Mouse (Mus musculus): Measurements from ENCODE around the gene Ddx27. TPM values are rescaled to one million over a fixed set of nuclear protein-coding genes. Genes with fewer than 3 reads are reported as not detected.

The Ddx27 gene
- polyA plus RNA-seq, 1 experiment: 14.1 TPM

- WGBS: 85% methylated on average over 3 of the region's 3 CpGs
- no peak for DNase-seq (ENCODE audit: low read depth, low spot score)
Measured at GRCm38 (mm10) chr2:167010546-167010945, 4.4 kb upstream of the Ddx27 start.

GRCm38 (mm10) chr2:167015382-167015718, 357 bp downstream of the Ddx27 start:
- DNase-seq (ENCODE audit: low read depth, low spot score): no peak
- under 1% methylated on average over 21 of the region's 21 CpGs for WGBS

- no peak for DNase-seq (ENCODE audit: low read depth, low spot score)
- WGBS: 91% methylated on average over 10 of the region's 10 CpGs
Measured at GRCm38 (mm10) chr2:167019396-167019795, 4.4 kb downstream of the Ddx27 start.

DNA sequence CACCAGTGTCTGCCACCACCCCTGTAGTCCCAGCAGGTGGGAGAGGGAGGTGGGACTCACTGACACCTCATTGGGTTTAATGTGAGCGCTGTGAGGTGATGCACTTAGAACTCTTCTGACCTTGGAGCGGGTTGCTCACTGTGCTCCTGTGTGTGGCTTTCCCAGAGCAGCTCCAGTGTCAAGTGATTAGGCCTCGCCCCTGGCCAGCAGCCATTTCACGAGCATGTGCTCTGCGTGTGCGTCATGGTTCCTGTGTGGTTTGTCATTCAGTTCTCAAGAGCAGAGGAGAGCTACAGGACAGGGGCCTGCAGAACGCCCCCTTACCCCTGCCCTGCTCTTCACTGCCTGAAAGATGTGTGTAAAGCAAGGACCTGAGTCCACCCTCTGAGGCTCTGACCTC, 13.6 kb downstream of the Ddx27 start:
- 87% methylated on average over 7 of the region's 7 CpGs for WGBS
- DNase-seq (ENCODE audit: low read depth, low spot score): no peak

- no peak for DNase-seq (ENCODE audit: low read depth, low spot score)
- 95% methylated on average over 4 of the region's 4 CpGs for WGBS
Measured at GRCm38 (mm10) chr2:167030507-167030906, 15.5 kb downstream of the Ddx27 start.

DNA sequence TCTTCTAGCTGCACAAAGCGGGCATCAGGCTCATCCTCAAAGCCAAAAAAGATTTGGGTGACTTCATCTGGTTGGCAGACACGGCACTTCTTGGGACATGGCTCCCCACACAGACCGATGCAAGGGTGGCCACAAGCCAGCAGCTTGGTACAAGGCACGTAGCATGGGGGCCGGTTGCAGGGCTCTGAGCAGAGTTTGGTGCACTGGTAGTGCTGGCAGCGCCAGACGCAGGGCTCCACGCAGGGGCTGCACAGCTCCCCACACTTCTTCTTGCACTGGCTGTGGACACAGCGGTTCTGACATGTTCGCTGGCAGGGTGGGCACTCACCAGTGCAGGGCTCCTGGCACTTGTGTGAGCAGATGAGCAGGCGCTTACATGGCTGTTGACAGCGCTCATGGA, 22.7 kb downstream of the Ddx27 start:
- whole genome bisulfite sequencing: 94% methylated on average over 12 of the region's 12 CpGs

DNA sequence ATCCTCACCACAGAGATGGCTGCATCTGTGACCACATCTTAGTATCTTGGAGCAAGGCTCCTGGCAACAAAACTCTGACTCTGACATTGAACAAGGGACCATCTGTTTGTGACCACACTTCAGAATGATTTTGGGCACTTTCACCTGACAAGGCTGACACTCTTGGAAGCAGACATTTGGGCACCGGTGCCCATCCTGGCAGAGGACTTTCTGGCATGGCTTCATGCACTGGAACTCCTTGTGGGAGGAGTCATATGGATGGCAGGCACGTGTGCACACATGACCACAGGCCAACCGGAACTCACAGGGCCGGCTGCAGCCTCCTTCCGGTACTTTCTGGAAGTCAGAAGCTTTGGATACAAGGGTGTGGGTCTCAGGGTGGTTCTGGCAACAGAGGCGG, 23.3 kb downstream of the Ddx27 start:
- WGBS: 81% methylated on average over 6 of the region's 6 CpGs

More for the DNA sequence above, 22.7 kb downstream of the Ddx27 start:
- no peak for DNase-seq (ENCODE audit: low read depth, low spot score)

GRCm38 (mm10) chr2:167038716-167039115, 23.7 kb downstream of the Ddx27 start:
- 81% methylated on average over 7 of the region's 7 CpGs for WGBS
- DNase-seq (ENCODE audit: low read depth, low spot score): no peak

More for the DNA sequence above, 23.3 kb downstream of the Ddx27 start:
- DNase-seq (ENCODE audit: low read depth, low spot score): no peak

DNA sequence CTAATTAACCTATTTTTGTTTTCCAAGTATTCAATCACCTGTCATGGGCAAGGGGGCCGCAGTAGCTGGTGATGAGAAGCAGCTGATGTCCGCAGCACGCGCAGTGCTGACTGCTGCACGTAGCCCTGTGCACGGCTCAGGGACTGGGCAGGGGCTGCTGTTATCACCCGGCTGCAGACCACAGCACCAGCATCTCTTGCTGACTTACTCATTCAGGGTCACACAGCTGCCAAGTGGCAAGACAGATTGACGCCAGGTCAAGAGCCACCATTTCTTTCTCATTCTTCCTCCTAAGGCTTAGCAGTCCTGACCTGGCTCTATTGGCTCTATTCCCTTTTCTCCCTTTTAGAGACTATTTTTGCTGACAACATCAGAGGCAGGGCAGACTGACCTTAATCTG, 24.4 kb downstream of the Ddx27 start:
- no peak for DNase-seq (ENCODE audit: low read depth, low spot score)
- WGBS: 92% methylated on average over 8 of the region's 8 CpGs

DNA sequence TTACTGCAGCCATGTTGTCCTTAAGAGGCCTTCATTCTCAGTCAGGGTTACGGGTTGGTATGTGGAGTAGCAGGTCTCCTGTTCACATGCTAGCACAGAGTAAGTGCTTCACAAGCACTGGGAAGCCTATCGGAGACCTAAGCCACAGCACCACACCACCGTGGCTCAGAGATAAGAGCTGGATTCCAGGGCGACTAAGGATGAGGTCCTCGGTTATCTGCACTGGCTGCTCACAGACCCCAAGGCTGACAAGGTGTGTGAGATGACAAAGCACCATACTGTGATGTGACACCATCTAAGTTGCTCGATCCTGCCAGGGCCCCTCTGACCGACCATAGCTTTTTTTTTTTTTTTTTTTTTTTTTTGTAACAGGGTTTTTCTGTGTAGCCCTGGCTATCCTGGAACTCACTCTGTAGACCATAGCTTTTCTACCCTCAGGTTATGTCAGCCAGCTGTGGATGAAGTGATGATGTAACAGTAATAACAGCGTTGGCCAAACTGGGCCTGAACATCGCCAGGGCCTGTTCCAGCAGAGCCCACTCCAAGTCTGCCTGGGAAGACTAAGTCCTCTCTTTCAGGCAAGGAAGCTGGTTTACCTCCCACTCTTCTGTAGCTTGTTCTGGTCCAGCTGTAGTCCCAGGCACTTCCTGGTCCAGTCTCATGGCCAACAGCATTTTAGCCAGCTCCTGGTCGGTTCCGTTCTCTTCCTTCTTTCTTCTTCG, 28.6 kb downstream of the Ddx27 start:
- 91% methylated on average over 12 of the region's 12 CpGs for WGBS

DNA sequence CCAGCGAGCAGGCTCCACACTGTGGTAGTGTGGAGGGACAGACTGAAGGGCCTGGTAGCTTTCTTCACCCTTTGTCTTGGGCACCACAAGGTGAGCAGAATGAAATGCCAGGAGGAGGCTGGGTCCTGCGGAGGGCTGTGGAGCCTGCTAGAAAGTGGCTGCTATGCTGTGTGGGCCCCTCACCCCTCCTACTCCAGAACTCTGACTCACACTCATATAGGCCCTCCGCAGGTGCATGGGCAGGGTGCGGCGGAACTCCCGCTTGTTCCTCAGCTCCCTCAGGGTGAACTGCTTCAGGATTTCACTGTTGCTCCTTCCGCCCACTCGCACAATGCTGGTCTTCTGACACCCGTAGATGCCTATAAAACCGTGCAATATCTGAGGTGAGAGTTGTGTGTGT, 33.2 kb downstream of the Ddx27 start:
- DNase-seq (ENCODE audit: low read depth, low spot score): no peak
- WGBS: 85% methylated on average over 10 of the region's 10 CpGs

More for the DNA sequence above, 28.6 kb downstream of the Ddx27 start:
- DNase-seq (ENCODE audit: low read depth, low spot score): no peak

DNA sequence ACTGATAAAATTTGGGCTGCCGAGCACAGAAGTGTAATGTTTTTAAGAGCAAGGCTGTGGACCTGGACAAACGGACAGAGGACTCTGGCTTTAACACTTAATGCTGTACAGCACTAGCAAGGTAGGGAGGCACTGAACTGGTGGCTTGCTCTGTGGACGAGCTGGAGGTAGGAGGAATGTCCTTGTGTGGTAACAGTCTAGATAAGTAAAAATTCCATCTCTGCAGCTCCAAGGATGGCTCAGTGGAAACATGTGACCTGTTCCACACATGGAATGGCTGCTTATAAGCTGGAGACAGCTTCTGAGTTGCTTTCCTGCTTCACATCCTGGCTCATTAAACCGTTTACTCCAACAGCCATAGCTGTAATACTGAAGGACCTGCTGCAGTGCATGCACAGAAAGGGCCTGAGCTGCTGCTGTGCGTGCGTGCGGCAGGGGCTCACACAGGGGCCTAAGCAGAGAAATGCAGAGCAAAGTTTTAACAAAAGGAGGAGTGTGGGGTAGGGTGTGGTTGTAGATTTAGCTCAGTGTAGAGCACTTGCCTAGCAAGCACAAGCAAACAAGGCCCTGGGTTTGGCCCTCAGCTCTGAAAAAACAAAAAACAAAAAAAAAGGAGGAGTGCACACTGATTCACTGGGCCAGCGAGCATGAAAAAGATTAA, 33.8 kb downstream of the Ddx27 start:
- no peak for DNase-seq (ENCODE audit: low read depth, low spot score)
- 89% methylated on average over 8 of the region's 8 CpGs for WGBS

GRCm38 (mm10) chr2:167053127-167053844, 38.3 kb downstream of the Ddx27 start:
- 70% methylated on average over 9 of the region's 9 CpGs for WGBS
- DNase-seq (ENCODE audit: low read depth, low spot score): no peak

DNA sequence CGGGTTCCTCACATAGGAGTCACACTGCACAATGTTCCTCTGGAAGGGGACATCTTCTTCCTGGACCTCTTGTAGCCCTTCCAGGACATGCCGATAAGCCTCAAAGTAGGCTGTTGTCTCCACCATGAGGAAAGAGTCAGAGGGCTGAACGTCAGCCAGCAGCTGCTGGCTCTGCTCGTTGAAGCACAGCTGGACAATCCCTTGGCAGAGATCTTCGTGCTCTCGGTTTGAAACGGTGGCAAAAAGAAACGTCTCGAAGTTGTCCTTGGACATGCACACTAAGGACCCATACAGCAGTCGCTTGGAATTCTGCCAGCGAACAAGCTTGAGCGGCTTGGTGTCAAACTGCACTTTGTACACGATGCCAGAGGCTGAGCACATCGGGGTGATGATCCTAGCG, 40.4 kb downstream of the Ddx27 start:
- WGBS: 62% methylated on average over 15 of the region's 15 CpGs
- no peak for DNase-seq (ENCODE audit: low read depth, low spot score)

- WGBS: 92% methylated on average over 15 of the region's 15 CpGs
- DNase-seq (ENCODE audit: low read depth, low spot score): no peak
Measured at GRCm38 (mm10) chr2:167056210-167056941, 41.4 kb downstream of the Ddx27 start.

GRCm38 (mm10) chr2:167056942-167057323, 41.9 kb downstream of the Ddx27 start:
- DNase-seq (ENCODE audit: low read depth, low spot score): no peak
- WGBS: 63% methylated on average over 5 of the region's 5 CpGs

DNA sequence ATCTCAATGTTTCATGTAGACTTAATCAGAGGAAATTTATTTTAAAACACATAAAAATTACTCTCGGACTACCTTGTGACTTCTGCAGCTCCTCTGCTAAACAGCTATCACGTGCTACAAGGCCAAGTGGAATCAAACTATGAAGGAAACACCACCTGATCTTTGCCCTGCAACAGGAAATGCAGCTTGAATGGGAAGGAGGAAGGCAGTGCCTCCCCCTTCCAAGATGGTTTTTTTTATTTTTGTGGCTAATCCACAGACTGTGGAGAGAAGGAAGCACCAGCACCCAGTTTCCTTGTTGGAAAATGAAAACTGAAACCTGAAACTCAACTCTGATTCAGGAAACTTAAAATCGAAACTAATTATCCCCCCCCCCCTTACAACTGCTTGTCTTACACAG, 43.2 kb downstream of the Ddx27 start:
- 12% methylated on average over 3 of the region's 3 CpGs for whole genome bisulfite sequencing
- no peak for DNase-seq (ENCODE audit: low read depth, low spot score)

DNA sequence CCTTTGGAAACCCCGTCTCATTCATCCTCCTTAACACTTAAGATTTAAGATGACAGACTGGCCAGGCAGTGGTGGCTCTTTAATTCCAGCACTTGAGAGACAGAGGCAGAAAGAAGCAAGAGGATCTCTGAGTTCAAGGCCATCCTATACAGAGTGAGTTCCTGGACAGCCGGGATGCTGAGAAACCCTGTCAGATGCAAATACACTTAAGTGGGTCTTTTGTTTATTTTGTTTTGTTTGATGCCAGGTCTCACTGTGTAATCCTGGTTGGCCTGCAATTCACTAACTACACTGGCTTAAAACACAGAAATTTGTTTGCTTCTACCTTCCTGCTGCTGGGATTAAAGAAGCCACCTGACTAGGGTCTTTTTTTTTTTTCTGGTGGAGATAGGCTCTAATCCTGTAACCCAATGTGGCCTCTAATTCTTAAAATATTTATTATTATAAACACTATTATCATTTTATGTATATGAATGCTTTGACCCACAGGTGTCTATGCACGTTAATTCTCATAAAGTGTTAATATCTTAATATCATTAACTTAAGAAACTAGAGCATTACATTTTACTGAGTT, 43.9 kb downstream of the Ddx27 start:
- WGBS: 48% methylated on average over 3 of the region's 3 CpGs
- no peak for DNase-seq (ENCODE audit: low read depth, low spot score)

GRCm38 (mm10) chr2:167059536-167059935, 44.5 kb downstream of the Ddx27 start:
- no peak for DNase-seq (ENCODE audit: low read depth, low spot score)
- WGBS: 63% methylated on average over 8 of the region's 8 CpGs

DNA sequence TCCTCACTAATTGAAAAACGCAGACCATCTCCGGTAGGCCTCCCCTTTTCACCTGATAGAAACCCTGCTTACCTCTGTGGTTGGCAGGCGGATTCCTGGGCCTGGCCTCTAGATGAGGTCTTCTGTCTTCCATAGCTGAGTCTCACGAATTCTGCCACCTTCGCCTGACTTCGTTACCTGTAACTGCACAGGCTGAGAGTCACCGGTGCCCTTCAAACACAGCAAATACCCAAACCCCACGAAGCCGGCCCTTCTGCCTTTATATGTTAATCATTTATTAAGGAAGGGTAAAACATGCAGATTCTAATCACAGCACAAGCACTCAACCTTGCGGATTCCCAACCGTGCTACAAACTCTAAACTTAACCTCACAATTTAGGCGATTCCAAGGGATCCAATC, 45.0 kb downstream of the Ddx27 start:
- WGBS: 35% methylated on average over 12 of the region's 12 CpGs
- no peak for DNase-seq (ENCODE audit: low read depth, low spot score)

Data from large intestine, adult 2 months (tissue).